Mouse (Mus musculus) forelimb bud, embryonic 11.5 days (tissue): ENCODE data around the gene Gm11146.

Experiments
- DNase-seq: peaks from one replicate; pipeline ENCODE4 v3.0.0-alpha.2; 2012; ENCODE audit warnings: low read depth, low spot score

Gene Gm11146

GRCm38 (mm10) chr16:77556446-77557105, 45.3 kb downstream of the Gm11146 start:
- no peak for DNase-seq

DNA sequence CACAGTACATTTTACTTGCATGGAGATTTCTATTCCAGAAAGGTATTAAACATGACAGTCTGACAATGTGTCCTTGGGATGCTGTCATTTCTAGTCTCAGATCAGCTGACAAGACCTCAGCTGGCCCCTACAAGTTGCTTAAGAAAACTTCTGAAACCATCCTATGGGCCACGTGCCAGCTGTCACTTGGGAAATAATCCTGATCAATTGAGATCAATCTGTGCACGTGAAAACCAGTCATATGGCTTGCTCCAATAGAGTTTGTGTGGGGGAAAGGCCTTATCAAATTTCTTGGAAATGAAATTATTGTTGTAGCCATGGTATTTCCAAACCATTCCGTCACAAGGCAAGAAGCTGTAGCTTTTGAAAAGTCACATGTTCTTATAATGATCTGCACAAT, 50.8 kb downstream of the Gm11146 start:
- DNase-seq: no peak
